Mouse (Mus musculus) inflammation-experienced regulatory T-cells, adult 16 weeks (primary cell): ENCODE results near the gene Exoc3l2. TPM values are rescaled to one million over a fixed set of nuclear protein-coding genes. Genes with fewer than 3 reads are reported as not detected.

Source experiments
- polyA plus RNA-seq: library from polyadenylated mRNA; unstranded; fragments of 100-300 nt; shearing (Covaris generic); gene quantifications from one replicate; pipeline ENCODE4 v1.2.1, GENCODE M21; 2017

Exoc3l2 gene
- polyA plus RNA-seq: not detected

GRCm38 (mm10) chr7:19462884-19463381, at the start of gene Exoc3l2:
Gene Exoc3l2, plus strand, starts transcription at chr7:19463331.

GRCm38 (mm10) chr7:19458591-19459111, 4.5 kb upstream of the Exoc3l2 start, which contains the start of gene Mark4:
Gene Mark4, minus strand, starts transcription at chr7:19458821.

GRCm38 (mm10) chr7:19508150-19508923, 45.2 kb downstream of the Exoc3l2 start, which contains the start of the genes Bloc1s3 and Trappc6a:
Gene Bloc1s3, minus strand, starts transcription at chr7:19508367.
Gene Trappc6a, plus strand, starts transcription at chr7:19508395.

GRCm38 (mm10) chr7:19517652-19518365, 54.7 kb downstream of the Exoc3l2 start, which contains the start of gene Nkpd1:
Gene Nkpd1, plus strand, starts transcription at chr7:19517838.

Other genes starting within 250 kb of the Exoc3l2 start
- gene Opa3, start 235.0 kb upstream of the Exoc3l2 start, polyA plus RNA-seq: 25.0 TPM
- 290 TPM for gene Vasp, start 191.5 kb upstream of the Exoc3l2 start, polyA plus RNA-seq
- gene Ppm1n, start 183.3 kb upstream of the Exoc3l2 start, polyA plus RNA-seq: 3.4 TPM
- not detected for gene Rtn2, start 180.7 kb upstream of the Exoc3l2 start, polyA plus RNA-seq
- gene Fosb, start 153.3 kb upstream of the Exoc3l2 start, polyA plus RNA-seq: 0.62 TPM
- 98.2 TPM for gene Ercc1, start 118.6 kb upstream of the Exoc3l2 start, polyA plus RNA-seq
- 13.1 TPM for gene Cd3eap, start 103.8 kb upstream of the Exoc3l2 start, polyA plus RNA-seq
- 0.45 TPM for gene Ppp1r13l, start 103.6 kb upstream of the Exoc3l2 start, polyA plus RNA-seq
- gene Ercc2, start 81.3 kb upstream of the Exoc3l2 start, polyA plus RNA-seq: 11.8 TPM
- gene Klc3, start 59.2 kb upstream of the Exoc3l2 start, polyA plus RNA-seq: 19.1 TPM
- not detected for gene Ckm, start 58.6 kb upstream of the Exoc3l2 start, polyA plus RNA-seq
- gene Mark4, start 4.5 kb upstream of the Exoc3l2 start, polyA plus RNA-seq: 2.1 TPM
- gene Bloc1s3, start 45.0 kb downstream of the Exoc3l2 start, polyA plus RNA-seq: 0.56 TPM
- gene Trappc6a, start 45.1 kb downstream of the Exoc3l2 start, polyA plus RNA-seq: 106 TPM
- gene Nkpd1, start 54.5 kb downstream of the Exoc3l2 start, polyA plus RNA-seq: not detected
- gene Ppp1r37, start 99.7 kb downstream of the Exoc3l2 start, polyA plus RNA-seq: 5.9 TPM
- 2.6 TPM for gene Zfp296, start 114.0 kb downstream of the Exoc3l2 start, polyA plus RNA-seq
- gene Gemin7, start 114.3 kb downstream of the Exoc3l2 start, polyA plus RNA-seq: 100 TPM
- 16.8 TPM for gene Clasrp, start 141.2 kb downstream of the Exoc3l2 start, polyA plus RNA-seq
- 32.5 TPM for gene Relb, start 166.1 kb downstream of the Exoc3l2 start, polyA plus RNA-seq
- gene Clptm1, start 201.7 kb downstream of the Exoc3l2 start, polyA plus RNA-seq: 186 TPM
- not detected for gene Apoc2, start 214.6 kb downstream of the Exoc3l2 start, polyA plus RNA-seq
- not detected for gene Gm44805, start 218.1 kb downstream of the Exoc3l2 start, polyA plus RNA-seq
- gene Apoc4, start 218.1 kb downstream of the Exoc3l2 start, polyA plus RNA-seq: not detected
- 2.0 TPM for gene Apoc1, start 229.3 kb downstream of the Exoc3l2 start, polyA plus RNA-seq
- 35.2 TPM for gene Apoe, start 235.9 kb downstream of the Exoc3l2 start, polyA plus RNA-seq